Mouse (Mus musculus): ENCODE measurements around the gene Plekhs1. TPM values are rescaled to one million over a fixed set of nuclear protein-coding genes. Genes with fewer than 3 reads are reported as not detected.
"Not testable (repeated sequence)": the region's sequence is repeated elsewhere in the genome, so short reads cannot be mapped to it uniquely, and the experiment has no call there.

Gene Plekhs1
- total RNA-seq, 2 experiments from 2014 or later, result 0.31 to 0.47 TPM

- not testable (repeated sequence) for DNase-seq
These were observed 58.0 kb downstream of the Plekhs1 start for GRCm38 (mm10) chr19:56519408-56519807.

- not testable (repeated sequence) for DNase-seq
These were observed 69.1 kb downstream of the Plekhs1 start for GRCm38 (mm10) chr19:56530529-56530928.

GRCm38 (mm10) chr19:56531251-56531650 lies 69.8 kb downstream of the Plekhs1 start:
- no peak for DNase-seq

DNA sequence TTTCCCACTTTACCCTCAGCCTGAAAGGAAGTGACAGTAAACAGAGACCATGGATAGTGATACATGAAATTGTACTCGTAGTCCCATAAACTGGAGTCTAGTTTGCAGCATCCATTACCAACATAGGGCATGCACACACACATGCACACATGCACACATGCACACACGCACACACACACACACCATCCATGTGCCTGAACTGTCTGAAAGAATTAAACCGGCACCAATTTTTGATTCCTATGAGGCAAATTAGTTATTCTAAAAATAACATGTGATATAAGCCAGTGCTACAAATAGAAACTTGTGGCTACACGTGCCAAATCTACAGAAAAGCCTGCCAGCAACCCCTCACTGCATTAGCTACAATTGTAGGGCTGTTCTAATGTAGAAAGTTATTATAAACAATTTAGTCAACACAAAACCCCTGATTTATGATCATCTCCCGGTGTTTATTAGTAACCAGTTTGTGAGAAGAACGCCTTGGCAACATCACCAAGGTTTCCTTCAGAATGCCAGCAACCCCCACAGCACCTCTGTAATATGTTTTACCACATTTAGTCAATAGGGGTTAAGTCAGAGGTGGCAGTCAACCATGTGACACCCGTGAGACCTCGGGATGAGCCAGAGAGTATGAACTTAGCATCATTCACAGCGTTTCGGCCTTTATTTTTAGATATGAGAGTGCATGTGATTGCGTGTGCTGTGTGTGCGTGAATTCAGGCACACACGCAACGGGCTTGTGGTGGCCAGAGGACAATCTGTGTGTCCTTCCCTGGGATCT lies 72.0 kb downstream of the Plekhs1 start:
- no peak for DNase-seq

DNA sequence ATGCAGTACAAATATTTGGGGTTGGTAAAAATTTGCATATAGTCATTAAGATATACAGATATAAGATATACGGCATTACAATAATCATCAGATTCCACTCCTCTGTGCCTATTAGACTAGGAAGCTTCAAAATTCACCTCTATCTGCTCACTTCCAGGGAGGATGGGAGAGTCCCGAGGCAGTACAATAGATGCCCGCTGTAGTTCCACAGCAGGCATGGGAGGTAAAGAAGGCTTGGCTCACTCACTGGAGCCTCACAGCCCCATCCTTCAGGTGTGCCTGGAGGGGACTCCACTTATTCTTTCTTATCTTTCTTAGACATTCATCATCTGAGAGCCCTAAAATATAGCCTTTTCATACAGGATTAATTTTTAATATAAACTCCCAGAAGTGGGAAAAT lies 72.9 kb downstream of the Plekhs1 start:
- no peak for DNase-seq

DNA sequence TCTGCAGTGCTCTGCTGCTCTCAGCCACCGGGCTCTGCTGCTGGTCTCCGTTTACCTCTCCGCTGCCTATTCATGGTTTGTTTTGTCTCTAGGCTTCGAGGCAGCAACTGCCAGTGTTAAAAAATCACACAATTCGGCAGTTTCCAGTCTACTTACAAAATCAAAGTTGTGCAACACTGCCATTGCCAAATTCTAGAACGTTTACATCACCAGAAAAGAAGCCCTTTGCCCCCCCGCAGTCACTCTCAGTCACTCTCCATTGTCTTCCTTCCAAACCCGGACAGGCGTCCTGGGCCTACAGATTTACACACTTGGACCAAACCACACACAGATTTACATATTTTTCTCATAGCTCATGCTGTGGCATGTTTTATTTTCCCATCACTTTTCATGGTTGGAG lies 73.6 kb downstream of the Plekhs1 start:
- no peak for DNase-seq

DNA sequence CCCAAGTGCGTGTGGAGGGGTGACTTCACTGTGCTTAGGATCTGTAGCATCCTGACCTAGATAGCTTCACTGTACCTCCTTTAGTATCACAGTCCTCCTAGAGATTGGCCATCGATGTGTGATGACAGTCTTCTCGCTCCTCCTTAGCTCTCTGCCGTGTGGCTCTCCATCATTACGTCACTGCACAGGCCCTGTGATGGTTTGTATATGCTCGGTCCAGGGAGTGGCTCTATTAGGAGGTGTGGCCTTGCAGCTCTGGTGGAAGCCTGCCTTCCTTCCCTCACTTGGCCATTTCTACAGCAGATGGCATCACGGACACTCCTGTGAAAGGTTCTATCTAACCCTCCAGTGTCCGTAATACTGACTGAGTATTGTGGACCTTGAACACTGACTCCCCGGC lies 74.3 kb downstream of the Plekhs1 start:
- no peak for DNase-seq

Other genes starting within 250 kb of the Plekhs1 start
- under 1 TPM in 1 of 2 experiments, not detected in 1; 0.11 TPM for gene Habp2, start 174.5 kb upstream of the Plekhs1 start, total RNA-seq (2021)
- 100 to 1,000 TPM; 478 to 505 TPM for gene Nrap, start 71.6 kb upstream of the Plekhs1 start, total RNA-seq (2021)
- gene Casp7, start 64.5 kb upstream of the Plekhs1 start, total RNA-seq (2021), result 10 to 100 TPM in 1 of 2 experiments, 1 to 10 TPM in 1; 9.9 to 12.9 TPM
- 1 to 10 TPM; 6.0 to 6.4 TPM for gene Dclre1a, start 86.6 kb downstream of the Plekhs1 start, total RNA-seq (2021)
- gene Nhlrc2, start 86.6 kb downstream of the Plekhs1 start, total RNA-seq (2021), result 10 to 100 TPM; 12.9 to 14.3 TPM

Measured in gastrocnemius, postnatal 10 days (tissue).